Mouse (Mus musculus) liver, embryonic 15.5 days (tissue): Measurements from ENCODE around the gene Sod2. TPM values are rescaled to one million over a fixed set of nuclear protein-coding genes. Genes with fewer than 3 reads are reported as not detected.
"Not testable (repeated sequence)": the region's sequence is repeated elsewhere in the genome, so short reads cannot be mapped to it uniquely, and the experiment has no call there.

Source experiments
- ATAC-seq: fragments of 200-750 bp; cut with Nextera tagmentation; 2 replicates; pipeline ENCODE4 v1.8.0; 2017; ENCODE audit warnings: moderate number of reproducible peaks, mild to moderate bottlenecking, moderate library complexity; ENCODE audit not compliant: insufficient read depth
- H3K27ac ChIP-seq: fragments of 300-500 bp; sonication (generic); replicated peaks from 2 replicates; pipeline ENCODE4 v1.5.1; 2015; ENCODE audit warnings: mild to moderate bottlenecking, inconsistent platforms
- H3K27me3 ChIP-seq: fragments of 300-500 bp; sonication (generic); 2 replicates; pipeline ENCODE4 v1.6.1; 2015; ENCODE audit warnings: mild to moderate bottlenecking, inconsistent platforms
- H3K36me3 ChIP-seq: fragments of 300-500 bp; sonication (generic); replicated peaks from 2 replicates; pipeline ENCODE4 v1.6.1; 2015; ENCODE audit warnings: moderate library complexity, mild to moderate bottlenecking, inconsistent platforms
- H3K4me1 ChIP-seq: fragments of 300-500 bp; sonication (generic); replicated peaks from 2 replicates; pipeline ENCODE4 v1.6.1; 2015; ENCODE audit warnings: inconsistent platforms
- H3K4me2 ChIP-seq: fragments of 300-500 bp; sonication (generic); 2 replicates; pipeline ENCODE4 v1.6.1; 2015; ENCODE audit warnings: moderate library complexity, mild to moderate bottlenecking, inconsistent platforms
- H3K4me3 ChIP-seq: fragments of 300-500 bp; sonication (generic); replicated peaks from 2 replicates; pipeline ENCODE4 v1.5.1; 2015; ENCODE audit warnings: mild to moderate bottlenecking, inconsistent platforms
- H3K9ac ChIP-seq: fragments of 300-500 bp; sonication (generic); 2 replicates; pipeline ENCODE4 v1.6.1; 2015; ENCODE audit warnings: moderate library complexity, mild to moderate bottlenecking, inconsistent platforms
- H3K9me3 ChIP-seq: fragments of 300-500 bp; sonication (generic); replicated peaks from 2 replicates; pipeline ENCODE4 v1.6.1; 2016; ENCODE audit warnings: inconsistent platforms
- WGBS: fragments of 180-500 bp; shearing (Covaris S2); methylation state at CpG from one replicate; pipeline ENCODE4 v1.1.7; 2015; ENCODE audit warnings: mixed read lengths; ENCODE audit not compliant: insufficient replicate concordance; 5-methylcytosine and 5-hydroxymethylcytosine counted together
- polyA plus RNA-seq: library from polyadenylated mRNA; unstranded; fragments of >200 nt; fragmentation: Nextera tagmentation; extraction: Ambion mirVana; gene quantifications from 2 replicates; pipeline ENCODE4 v1.2.1, GENCODE M21; 2015

Gene Sod2
- polyA plus RNA-seq, 1 experiment from 2014 or later: 113 TPM

- H3K27me3 ChIP-seq: no peaks in the 10 kb centered on the region
- H3K9ac ChIP-seq: no peak overlapping the region
- peaks cover 41% of the 10 kb centered on the region for H3K36me3 ChIP-seq
- WGBS: 14% methylated on average over 3 of the region's 3 CpGs
- no peak overlapping the region for H3K4me3 ChIP-seq
- ATAC-seq: no peak
- no peaks in the 10 kb centered on the region for H3K9me3 ChIP-seq
- H3K27ac ChIP-seq: no peak overlapping the region
- H3K4me1 ChIP-seq: peaks cover 30% of the 10 kb centered on the region
- H3K4me2 ChIP-seq: peak overlapping the region; percentile 93; the same call in 1 of the 2 replicates
Measured at GRCm38 (mm10) chr17:13009887-13010286, 3.2 kb downstream of the Sod2 start.

- WGBS: 69% methylated on average over 3 of the region's 3 CpGs
- no peak for ATAC-seq
- H3K4me3 ChIP-seq: no peak overlapping the region
- no peaks in the 10 kb centered on the region for H3K9me3 ChIP-seq
- H3K4me2 ChIP-seq: no peak overlapping the region
- no peak overlapping the region for H3K27ac ChIP-seq
- peaks cover 55% of the 10 kb centered on the region for H3K36me3 ChIP-seq
- no peaks in the 10 kb centered on the region for H3K27me3 ChIP-seq
- H3K9ac ChIP-seq: no peak overlapping the region
- H3K4me1 ChIP-seq: peaks cover 15% of the 10 kb centered on the region
Measured at GRCm38 (mm10) chr17:13013316-13013715, 6.7 kb downstream of the Sod2 start.

- not testable (repeated sequence) for H3K36me3 ChIP-seq, H3K4me3 ChIP-seq, H3K27ac ChIP-seq, H3K9ac ChIP-seq, H3K4me2 ChIP-seq, H3K9me3 ChIP-seq, ATAC-seq, H3K27me3 ChIP-seq, H3K4me1 ChIP-seq
- 70% methylated on average over 4 of the region's 12 CpGs for WGBS
Measured at GRCm38 (mm10) chr17:13036627-13037192, 30.1 kb downstream of the Sod2 start.

GRCm38 (mm10) chr17:13043846-13044673 lies 37.4 kb downstream of the Sod2 start:
- H3K4me2 ChIP-seq, H3K36me3 ChIP-seq, H3K4me1 ChIP-seq, H3K9ac ChIP-seq, H3K4me3 ChIP-seq, H3K27ac ChIP-seq, ATAC-seq, H3K9me3 ChIP-seq, H3K27me3 ChIP-seq: not testable (repeated sequence)
- 16% methylated on average over 4 of the region's 4 CpGs for WGBS

- WGBS: 58% methylated on average over 2 of the region's 8 CpGs
- not testable (repeated sequence) for ATAC-seq, H3K4me2 ChIP-seq, H3K9ac ChIP-seq, H3K9me3 ChIP-seq, H3K36me3 ChIP-seq, H3K4me3 ChIP-seq, H3K4me1 ChIP-seq, H3K27ac ChIP-seq, H3K27me3 ChIP-seq
Measured at GRCm38 (mm10) chr17:13052124-13052813, 45.6 kb downstream of the Sod2 start, which contains the start of gene Gpr31b. Gene Gpr31b (minus strand): TSS chr17:13052296.

GRCm38 (mm10) chr17:13060804-13061203 lies 54.2 kb downstream of the Sod2 start, which contains the start of gene Tcp10b:
Gene Tcp10b (plus strand): TSS chr17:13061104.
- H3K4me3 ChIP-seq, H3K9me3 ChIP-seq, ATAC-seq, H3K36me3 ChIP-seq, H3K27me3 ChIP-seq, H3K9ac ChIP-seq, H3K4me1 ChIP-seq, H3K27ac ChIP-seq, H3K4me2 ChIP-seq: not testable (repeated sequence)
- 62% methylated on average over 4 of the region's 4 CpGs for WGBS

GRCm38 (mm10) chr17:13062882-13063281 lies 56.2 kb downstream of the Sod2 start:
- not testable (repeated sequence) for H3K4me2 ChIP-seq, H3K27ac ChIP-seq, H3K36me3 ChIP-seq, ATAC-seq, H3K9me3 ChIP-seq, H3K4me1 ChIP-seq, H3K9ac ChIP-seq, H3K27me3 ChIP-seq, H3K4me3 ChIP-seq
- 56% methylated on average over 7 of the region's 7 CpGs for WGBS

- not testable (repeated sequence) for H3K9ac ChIP-seq, H3K27me3 ChIP-seq, H3K4me2 ChIP-seq, H3K4me3 ChIP-seq, H3K4me1 ChIP-seq, H3K36me3 ChIP-seq, ATAC-seq, H3K27ac ChIP-seq, H3K9me3 ChIP-seq
- 56% methylated on average over 1 of the region's 4 CpGs for whole genome bisulfite sequencing
Measured at GRCm38 (mm10) chr17:13067864-13068385, 61.3 kb downstream of the Sod2 start.

- H3K9me3 ChIP-seq, ATAC-seq, H3K4me2 ChIP-seq, H3K27ac ChIP-seq, H3K36me3 ChIP-seq, H3K27me3 ChIP-seq, H3K4me3 ChIP-seq, H3K4me1 ChIP-seq, H3K9ac ChIP-seq: not testable (repeated sequence)
- 33% methylated on average over 5 of the region's 5 CpGs for WGBS
Measured at GRCm38 (mm10) chr17:13069227-13069626, 62.6 kb downstream of the Sod2 start.
